Mouse (Mus musculus) thymus, postnatal 14 days (tissue): Measurements from ENCODE around the gene Ppp1r18.

Experiments used
- DNase-seq: peaks from one replicate; pipeline ENCODE4 v3.0.0; 2021

Gene Ppp1r18

DNA sequence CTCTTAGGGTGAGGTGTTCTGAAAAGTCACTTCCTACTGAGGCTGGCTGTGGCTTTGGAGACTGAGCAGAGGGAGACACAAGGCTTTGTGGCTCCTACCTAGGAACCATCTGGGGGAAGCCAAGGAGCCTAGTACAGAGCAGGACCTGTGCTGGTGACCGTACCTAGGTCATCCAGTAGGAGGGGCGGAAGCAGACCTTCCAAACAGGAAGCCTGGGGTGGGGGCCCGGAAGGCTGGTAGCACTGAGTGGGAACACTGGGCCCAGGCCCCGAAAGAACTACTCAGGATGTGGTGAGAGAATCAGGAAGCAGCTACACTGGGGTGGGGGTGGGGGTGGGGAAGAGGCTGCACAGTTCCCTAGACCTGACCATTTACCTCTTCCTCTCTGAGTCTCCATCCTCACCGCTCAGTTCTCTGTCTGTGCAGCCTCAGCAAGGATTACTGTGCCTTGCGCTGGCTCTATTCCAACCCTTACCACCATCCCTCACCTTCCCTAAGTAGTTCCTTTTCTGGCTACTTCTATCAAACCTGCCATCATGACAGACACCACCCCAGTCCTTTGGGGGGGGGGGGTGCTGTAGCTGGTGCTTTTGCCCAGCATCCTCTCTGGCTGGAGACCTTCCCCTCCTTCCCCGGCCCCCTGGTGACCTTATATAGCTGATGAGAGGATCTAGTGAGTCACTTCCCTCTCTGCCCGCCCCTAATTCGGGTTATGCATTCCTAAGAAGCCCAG lies 4.9 kb downstream of the Ppp1r18 start:
- peak; percentile 92 for DNase-seq

GRCm38 (mm10) chr17:35870884-35871696 lies 5.7 kb downstream of the Ppp1r18 start:
- DNase-seq = peak; percentile 66

DNA sequence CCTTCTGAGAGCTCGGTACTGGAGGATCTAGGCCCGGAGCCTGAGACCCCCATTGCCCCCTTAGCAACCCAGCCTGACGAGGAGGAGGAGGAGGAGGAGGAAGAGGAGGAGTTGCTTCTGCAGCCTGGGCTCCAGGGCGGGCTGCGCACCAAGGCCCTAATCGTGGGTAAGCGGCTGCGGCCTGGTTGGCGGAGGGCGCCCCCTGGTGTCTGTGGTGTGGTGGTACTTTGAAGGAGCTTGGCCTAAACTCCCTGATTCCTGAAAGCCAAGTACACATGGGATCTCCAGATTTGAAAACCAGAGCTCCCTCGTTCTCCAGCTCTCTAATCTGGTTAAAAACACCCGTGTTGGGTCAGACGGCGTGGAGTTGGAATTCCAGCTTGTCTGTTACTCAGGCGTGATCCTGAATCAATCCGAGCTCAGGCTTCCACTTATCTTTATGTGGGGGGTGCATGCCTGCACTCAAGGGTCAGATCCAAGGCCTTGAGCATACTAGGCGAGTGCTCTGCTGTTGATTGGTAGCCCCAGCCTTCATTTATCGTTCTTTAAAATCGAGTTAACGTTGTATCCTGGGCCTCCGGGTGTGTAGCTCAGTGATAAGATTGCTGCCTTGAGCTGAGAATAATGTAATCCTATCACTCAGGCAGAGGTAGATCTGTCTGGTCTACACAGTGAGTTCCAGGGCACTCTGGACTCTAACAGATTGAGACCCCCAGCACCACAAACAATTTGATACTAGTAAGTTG lies 8.6 kb downstream of the Ppp1r18 start:
- peak; percentile 91 for DNase-seq

GRCm38 (mm10) chr17:35874721-35875120 lies 9.3 kb downstream of the Ppp1r18 start:
- DNase-seq = no peak

DNA sequence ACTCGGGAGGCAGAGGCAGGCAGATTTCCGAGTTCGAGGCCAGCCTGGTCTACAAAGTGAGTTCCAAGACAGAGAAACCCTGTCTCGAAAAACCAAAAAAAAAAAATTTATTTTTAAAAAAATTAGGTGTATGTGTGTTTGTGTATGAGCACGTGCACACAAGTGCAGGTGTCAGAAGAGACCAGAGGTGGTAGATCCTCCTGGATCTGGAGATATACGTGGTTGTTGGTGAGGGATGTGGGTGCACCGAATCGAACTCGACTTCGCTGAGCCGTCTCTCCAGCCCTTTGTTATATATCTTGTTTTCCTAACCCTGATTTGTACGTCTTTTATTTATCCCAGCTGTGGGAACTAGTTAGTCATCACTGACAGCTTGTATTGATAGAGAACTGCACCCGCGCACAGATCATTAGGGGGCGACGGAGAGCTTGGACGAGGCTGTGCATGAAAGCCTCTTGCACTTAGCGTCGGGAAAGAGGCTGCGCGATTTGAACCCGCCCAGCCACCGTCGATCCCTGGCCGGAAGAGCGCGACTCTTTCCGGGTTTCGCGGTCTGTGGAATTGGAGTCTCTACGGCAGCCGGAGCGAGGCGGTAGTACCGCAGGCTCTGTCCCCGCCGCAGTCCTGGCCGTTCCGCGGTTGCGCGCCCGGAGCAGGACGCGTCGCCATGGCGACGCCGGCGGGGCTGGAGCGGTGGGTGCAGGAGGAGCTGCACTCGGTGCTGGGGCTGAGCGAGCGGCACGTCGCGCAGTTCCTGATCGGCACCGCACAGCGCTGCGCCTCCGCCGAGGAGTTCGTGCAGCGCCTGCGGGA lies 14.1 kb downstream of the Ppp1r18 start, which contains the start of gene Dhx16:
Gene Dhx16, plus strand, starts transcription at position 575 of the 813 bp plus-strand sequence.
- DNase-seq = peak; percentile 97

DNA sequence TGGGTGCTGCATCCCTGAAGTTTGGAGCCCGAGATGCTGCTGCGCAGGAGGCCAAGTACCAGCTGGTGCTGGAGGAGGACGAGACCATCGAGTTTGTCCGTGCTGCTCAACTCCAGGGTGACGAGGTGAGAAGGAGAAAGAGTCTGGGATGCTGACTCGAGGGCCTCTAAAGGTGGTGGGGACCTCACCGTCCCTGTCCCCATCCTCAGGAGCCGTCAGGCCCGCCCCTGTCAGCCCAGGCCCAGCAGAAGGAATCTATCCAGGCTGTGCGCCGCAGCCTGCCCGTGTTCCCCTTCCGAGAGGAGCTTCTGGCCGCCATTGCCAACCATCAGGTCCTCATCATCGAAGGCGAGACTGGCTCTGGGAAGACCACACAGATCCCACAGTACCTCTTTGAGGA lies 17.5 kb downstream of the Ppp1r18 start:
- no peak for DNase-seq

GRCm38 (mm10) chr17:35883777-35884176 lies 18.4 kb downstream of the Ppp1r18 start:
- DNase-seq = no peak

DNA sequence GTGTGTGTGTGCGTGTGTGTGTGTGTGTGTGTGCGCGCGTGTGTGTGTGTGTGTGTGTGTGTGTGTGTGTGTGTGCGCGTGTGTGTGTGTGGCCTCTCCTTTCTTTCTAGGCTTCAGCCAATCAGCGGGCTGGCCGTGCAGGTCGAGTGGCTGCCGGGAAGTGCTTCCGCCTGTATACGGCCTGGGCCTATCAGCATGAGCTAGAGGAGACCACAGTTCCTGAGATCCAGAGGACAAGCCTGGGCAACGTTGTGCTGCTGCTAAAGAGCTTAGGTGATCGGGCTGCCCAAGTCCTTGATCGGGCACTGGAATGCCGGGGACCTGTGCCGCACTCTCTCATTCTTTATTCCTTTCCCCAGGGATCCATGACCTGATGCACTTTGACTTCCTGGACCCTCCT lies 22.3 kb downstream of the Ppp1r18 start:
- no peak for DNase-seq

- peak; percentile 94 for DNase-seq
Observed at GRCm38 (mm10) chr17:35896781-35897643, 31.6 kb downstream of the Ppp1r18 start, which contains the start of gene 2310061I04Rik. Gene 2310061I04Rik, minus strand, starts transcription at chr17:35897431.

DNA sequence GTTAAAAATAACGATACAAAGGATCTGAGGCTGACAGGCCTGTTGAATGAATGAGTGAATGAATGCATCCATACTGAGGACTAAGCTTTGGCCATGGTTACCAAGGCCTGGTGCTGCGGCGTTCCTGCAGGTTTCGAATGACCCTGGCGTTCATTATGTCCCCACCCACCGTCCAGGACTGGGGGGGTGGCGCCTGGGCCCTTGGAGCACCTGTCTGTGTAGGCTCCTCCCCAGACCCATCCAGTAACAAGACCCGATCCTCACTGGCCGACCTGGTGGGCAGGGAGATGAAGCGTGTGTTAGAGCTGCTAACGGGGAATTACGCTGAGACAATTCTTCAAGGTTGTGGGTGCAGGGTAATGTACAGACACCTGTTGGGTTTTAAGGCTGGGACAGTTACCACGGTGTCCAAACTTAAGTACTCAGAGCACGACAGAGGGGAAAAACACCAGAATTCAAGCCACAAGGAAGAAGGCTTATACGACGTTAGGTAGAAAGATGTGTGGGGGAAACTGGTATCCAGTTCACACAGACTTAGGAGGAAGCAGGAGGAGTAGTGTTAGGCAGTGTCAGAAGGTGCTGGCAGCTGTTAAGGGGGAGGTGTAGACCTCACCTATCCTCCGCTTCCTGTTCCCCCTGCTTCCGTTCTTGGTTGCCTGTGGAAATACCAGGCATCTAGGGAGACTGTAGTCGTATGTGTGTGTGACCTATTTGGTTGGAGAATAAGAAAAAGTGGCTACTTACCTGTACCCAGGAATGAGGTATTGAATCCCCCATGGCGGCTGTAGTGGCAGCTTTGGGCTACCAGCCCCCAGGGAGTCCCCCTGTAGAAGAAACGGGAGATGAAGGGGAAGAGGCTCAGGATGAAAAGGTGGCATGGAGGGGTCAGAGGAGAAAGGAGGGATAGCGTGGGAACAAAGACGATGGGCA lies 32.5 kb downstream of the Ppp1r18 start:
- peak; percentile 50 for DNase-seq

DNA sequence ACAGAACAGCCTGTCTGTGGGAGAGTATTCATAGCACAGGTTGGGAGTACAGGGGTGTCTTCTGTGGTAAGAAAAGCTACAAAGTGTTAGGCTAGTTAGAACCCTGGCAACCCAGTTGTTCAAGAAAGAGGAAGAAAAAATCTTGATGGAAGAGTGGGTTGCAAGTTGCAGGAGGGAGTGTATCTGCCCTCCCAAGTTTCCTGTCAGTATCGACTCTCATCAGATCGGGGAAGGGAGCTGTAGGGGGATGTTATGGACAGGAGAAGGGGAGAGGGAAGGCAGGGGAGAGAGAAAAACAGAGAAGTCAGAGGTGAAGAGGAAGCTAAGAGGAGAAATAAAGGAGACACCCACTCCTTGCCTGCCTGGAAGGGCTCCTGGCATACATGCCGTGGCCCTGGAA lies 35.2 kb downstream of the Ppp1r18 start:
- DNase-seq = no peak

GRCm38 (mm10) chr17:35903343-35903991 lies 38.1 kb downstream of the Ppp1r18 start:
- DNase-seq = no peak

DNA sequence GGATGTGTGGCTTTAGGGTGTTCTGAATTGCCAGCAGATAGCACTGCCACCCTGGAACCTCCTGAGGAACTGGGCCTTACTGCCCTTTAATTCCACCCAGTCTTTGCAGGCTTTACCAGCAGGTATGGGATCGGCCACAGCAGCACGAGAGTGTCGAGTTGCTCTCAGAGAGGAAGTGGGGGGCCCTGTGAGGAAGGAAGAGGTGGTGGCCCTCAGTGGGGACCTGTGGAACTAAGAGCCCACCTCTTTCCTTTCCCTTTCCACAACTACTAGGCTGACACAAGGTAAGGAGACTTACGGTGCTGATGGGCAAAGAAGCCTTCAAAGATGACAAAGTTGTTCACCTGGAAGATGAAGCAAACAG lies 38.6 kb downstream of the Ppp1r18 start:
- peak; percentile 58 for DNase-seq

DNA sequence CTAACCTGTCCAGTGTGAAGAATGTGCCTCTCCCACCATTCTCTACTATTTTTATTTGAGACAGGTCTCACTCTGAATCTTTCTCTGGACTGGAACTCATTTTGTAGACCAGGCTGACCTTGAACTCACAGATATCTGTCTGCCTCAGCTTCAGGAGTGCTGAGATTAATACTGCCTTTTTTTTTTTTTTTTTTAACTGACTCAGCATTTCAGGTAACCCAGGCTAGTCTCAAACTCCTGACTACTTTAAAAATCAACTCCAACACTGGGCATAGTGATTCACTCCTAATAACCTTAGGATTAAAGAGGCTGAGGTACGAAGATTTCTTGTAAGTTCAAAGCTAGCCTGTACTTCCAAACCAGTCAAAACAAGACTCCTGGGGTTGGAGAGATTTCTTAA lies 40.2 kb downstream of the Ppp1r18 start:
- no peak for DNase-seq

DNA sequence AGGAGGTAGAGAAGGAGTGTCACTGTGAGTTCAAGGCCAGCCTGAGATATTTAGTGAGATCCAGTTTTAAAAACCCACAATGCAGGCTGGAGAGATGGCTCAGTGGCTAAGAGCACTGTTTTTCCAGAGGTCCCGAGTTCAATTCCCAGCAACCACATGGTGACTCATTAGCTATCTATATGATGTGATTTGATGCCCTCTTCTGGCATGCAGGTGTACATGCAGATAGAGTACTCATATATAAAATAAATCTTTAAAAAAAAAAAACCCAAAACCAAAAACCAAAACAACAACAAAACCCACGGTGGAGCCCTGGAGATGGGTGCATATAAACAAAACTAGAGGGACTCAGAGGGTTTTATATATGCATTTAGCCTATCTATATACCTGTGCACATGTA lies 42.2 kb downstream of the Ppp1r18 start:
- DNase-seq = no peak

GRCm38 (mm10) chr17:35909186-35909918 lies 44.0 kb downstream of the Ppp1r18 start:
- no peak for DNase-seq

DNA sequence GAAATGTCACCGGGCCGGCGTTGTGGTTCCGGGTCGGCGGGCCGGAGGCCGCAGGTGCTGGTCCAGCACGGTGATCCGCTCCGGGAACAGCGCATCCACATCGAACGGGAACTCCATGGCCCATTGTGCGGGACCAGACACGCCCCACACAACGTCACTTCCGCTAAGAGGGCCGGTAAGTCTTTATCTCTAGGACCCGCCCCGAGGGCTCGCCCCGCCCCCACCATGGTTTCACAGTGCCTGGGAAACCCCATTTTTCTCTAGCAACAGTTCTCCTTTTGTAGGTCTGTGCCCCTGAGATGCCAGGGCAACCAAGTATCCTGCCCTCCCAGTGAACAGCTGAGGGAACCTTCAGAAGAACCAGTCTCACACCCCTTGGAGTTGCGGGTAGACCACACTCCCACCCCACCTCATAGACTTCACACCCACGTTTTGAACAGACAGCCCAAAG lies 44.6 kb downstream of the Ppp1r18 start, which contains the start of gene Atat1:
Gene Atat1, minus strand, starts transcription at position 157 of the 451 bp plus-strand sequence.
- DNase-seq = peak; percentile 97

DNA sequence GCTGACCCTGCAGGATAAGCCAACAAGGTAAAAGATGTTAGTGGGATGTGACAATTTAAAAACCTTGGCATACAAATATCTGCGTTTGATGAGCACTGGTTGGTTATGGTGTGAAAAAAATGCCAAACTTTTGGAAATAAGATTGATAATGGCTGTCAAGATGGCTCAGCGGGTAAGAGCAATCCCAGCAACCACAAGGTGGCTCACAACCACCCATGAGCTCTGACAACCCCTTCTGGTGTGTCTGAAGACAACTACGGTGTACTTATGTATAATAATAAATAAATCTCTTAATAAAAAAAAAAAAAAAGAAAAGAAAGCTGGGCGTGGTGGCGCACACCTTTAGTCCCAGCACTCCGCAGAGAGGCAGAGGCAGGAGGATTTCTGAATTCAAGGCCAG lies 49.6 kb downstream of the Ppp1r18 start:
- DNase-seq = no peak
